Mouse (Mus musculus) MEL (cell line): ENCODE data around the gene 0610009B22Rik.

Experiments
- CTCF ChIP-seq, 3 experiments: IDR thresholded peaks in 2 of 3; conservative IDR thresholded peaks in 1 of 3; 2 replicates each; pipeline ENCODE4 v1.5.1; 2011 to 2012; ENCODE audit warnings: low read length in 3 of 3, low read depth in 2 of 3, mild to moderate bottlenecking in 2 of 3, improper control_type of control experiment in 1 of 3, inconsistent platforms in 1 of 3, mixed read lengths in 1 of 3, moderate library complexity in 1 of 3; ENCODE audit not compliant: control insufficient read depth in 1 of 3, insufficient read depth in 1 of 3, poor library complexity in 1 of 3, severe bottlenecking in 1 of 3
- ETS1 ChIP-seq: IDR thresholded peaks from 2 replicates; pipeline ENCODE4 v1.6.1; 2012; ENCODE audit warnings: low read depth, mild to moderate bottlenecking, inconsistent platforms, low read length, improper control_type of control experiment, moderate library complexity
- POLR2A ChIP-seq, 2 experiments: IDR thresholded peaks; 2 replicates each; pipeline ENCODE4 v1.6.1; 2011 to 2012; ENCODE audit warnings: low read length in 2 of 2, mild to moderate bottlenecking in 2 of 2, control low read depth in 1 of 2, improper control_type of control experiment in 1 of 2, low read depth in 1 of 2, moderate library complexity in 1 of 2; ENCODE audit not compliant: control insufficient read depth in 1 of 2, insufficient read depth in 1 of 2, poor library complexity in 1 of 2

DNA sequence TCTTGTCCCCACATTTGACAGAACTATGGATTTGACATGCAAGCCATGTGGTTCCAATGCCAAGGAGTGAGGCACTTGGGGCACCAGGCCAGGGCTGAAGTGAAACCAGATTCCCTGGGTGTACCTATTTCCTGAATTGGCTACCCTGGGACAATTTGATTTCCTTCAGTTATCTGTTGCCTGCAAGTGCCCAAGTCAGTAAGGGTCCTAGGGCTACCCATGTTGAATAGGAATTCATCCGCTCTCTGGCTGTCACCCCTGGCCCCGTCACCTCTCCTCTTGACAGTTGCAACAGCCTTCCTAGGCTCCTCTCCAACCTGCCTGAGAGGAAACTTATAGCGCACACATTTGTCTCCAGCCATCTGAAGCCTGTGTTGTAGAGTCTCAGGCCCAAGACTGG, 33.8 kb downstream of the 0610009B22Rik start:
- no peak for TF ChIP-seq ETS1
- TF ChIP-seq POLR2A (IDR thresholded peaks at IDR 0.05; ENCODE audit: control insufficient read depth in 1 of 2, insufficient read depth in 1 of 2, low read depth in 1 of 2, low read length in 2 of 2, poor library complexity in 1 of 2): no peak
- TF ChIP-seq CTCF (IDR thresholded peaks at IDR 0.05 in 2 of 3, conservative IDR thresholded peaks at IDR 0.05 in 1 of 3; ENCODE audit: control insufficient read depth in 1 of 3, insufficient read depth in 1 of 3, low read depth in 2 of 3, low read length in 3 of 3, poor library complexity in 1 of 3, severe bottlenecking in 1 of 3): no peak
